Mouse (Mus musculus): Measurements from ENCODE around the gene Mex3d.
"Not testable (repeated sequence)": the region's sequence is repeated elsewhere in the genome, so short reads cannot be mapped to it uniquely, and the experiment has no call there.

Gene Mex3d

DNA sequence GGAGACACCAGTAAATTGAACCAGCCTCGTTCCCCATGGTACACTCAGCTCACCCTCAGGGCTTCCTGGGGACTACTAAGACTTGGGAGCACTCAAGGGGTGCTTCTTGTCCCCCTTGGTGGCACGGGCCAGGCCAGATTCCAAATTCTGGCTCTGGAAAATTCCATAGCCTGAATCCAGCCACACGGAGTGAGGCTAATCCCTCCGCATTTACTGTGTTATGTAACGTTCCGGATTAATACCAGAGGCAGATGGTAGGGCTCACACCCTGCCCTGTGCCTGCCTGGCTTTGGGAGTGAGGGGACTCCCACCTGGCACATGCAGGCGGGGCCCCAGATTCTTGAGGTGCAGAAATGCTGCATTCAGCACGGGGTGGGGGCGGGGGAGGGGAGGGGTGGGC, 32.0 kb downstream of the Mex3d start:
- peak; percentile 76 to 77 for DNase-seq

DNA sequence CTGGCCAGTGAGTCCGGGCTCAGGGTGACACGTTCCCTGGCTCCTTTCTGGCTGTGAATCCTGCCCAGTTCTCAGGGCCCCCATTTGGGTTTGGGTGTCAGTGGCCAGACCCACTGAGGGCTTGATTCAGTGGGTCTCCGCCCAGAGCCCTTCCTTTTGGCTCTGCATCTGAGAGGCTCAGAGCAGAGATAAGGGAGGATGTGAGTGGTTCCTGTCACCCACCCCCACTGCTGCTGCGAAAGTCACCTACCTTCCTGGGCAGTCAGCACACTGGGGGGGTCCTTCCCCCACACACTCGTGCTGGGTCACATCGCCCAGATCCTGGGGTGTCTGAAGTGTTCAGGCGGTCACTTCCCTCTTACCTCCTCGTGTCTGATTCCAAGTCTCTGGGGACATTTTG, 34.7 kb downstream of the Mex3d start:
- no peak for DNase-seq

DNA sequence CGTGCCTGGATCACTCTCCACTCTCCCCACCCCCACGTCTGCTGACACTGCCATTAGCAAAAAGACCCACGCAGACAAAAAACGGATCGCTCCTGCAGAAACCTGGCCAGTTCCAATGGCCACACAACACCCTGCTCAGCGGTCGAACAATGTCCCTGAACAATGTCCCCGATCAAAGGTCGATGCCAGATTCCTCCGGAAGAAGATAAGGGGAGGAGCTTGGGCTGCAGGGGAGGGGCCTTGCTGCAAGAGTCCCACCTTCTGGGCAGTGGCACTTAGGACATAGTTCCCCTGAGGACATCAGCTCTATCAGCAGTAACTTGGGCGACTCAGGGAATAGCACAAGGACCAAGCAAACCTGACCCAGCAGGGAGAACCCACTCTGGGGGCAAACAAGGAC, 35.6 kb downstream of the Mex3d start:
- no peak for DNase-seq

DNA sequence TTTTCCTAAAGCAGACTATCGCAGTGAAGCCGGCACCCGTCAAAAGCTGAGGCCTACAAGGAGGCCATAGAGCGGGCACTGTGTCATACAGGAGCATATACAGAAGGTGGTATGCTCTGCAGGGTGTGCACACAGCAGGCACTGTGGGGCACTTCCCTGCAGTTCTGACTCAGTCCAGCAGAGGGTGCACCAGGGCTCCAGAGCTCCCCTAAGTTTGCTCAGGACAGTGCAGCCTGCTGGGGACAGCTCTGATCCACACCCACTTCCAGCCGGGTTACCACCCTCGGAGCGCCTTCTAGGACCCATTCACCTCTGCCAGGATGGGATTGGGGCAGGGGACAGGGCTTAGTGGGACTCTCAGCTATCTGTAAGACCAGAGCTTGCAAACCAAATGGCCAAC, 37.2 kb downstream of the Mex3d start:
- peak; percentile 86 to 92 for DNase-seq

DNA sequence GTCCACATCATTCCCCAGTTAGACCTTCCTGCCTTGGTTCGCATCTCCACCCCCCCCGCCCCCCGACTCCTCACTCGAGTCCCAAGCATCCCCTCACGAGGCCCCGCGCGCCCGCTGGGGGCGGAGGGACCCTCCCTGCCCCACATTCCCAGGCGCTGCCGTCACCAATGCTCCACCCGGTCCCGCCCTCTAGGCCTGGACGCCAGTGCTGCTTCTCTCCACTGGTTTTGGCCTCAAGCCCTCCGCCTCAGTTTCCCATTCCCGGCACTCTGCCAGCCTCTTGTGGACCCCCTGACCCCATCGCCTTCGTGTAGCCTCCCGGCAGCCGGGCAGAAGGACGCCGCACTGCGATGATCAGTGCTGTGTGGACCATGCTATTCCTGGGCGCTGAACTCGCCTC, 38.5 kb downstream of the Mex3d start:
- no peak for DNase-seq

GRCm38 (mm10) chr10:80348244-80348781, 39.1 kb downstream of the Mex3d start, which contains the start of gene Adamtsl5:
Gene Adamtsl5, minus strand, starts transcription at chr10:80348412.
- DNase-seq: peak; percentile 41 to 71

DNA sequence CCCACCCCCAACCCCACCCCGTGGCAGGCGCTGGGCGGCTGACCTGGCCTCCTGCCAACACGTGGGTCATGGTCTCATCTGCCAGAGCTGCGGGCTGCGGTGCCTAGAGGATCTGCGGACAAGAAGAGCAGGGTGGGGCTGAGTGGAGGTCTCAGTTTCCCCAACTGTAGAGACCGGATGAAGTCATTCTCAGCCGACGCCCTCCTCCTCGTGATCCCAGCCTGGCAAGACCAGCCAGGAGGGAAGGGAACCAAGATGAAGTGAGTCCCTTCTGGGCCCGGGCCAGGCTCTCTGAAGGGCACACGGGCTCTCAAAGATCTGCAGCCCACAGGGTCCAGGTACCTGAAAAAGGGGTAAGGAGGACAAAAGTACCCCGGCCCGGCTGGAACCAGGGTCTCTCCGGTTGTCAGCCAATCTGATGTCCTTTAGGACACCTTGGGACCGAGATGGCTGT, 39.9 kb downstream of the Mex3d start:
- no peak for DNase-seq

DNA sequence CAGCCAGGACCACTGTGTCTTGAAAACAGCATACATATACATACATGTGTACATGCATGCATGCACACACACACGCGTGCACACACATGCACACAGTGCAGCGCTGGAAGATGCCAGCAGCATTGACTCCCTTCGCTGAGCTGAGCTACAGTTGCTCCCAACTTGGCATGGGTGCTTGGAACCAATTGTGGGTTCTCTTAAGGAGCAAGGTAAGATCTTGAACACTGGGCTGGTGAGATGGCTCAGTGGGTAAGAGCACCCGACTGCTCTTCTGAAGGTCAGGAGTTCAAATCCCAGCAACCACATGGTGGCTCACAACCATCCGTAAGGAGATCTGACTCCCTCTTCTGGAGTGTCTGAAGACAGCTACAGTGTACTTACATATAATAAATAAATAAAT, 41.5 kb downstream of the Mex3d start:
- not testable (repeated sequence) for DNase-seq

DNA sequence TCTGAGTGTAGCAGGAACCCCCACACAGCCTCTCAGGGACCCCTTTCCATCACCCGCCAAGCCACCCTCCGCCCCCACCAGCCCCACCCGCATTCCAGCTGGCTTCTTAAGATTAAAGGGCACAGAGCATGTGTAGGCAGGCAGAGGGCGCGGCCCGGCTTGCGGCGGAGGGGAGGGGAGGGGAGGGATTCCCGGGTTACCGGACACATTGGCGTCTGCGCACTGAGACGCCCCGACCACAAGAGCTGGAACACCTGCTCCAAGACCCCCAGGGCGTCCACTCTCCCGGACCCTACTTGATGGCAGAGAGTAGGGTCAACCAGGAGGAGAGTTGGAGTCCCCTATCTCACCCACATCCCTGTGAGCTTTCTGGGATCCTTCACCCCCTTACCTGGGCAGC, 42.3 kb downstream of the Mex3d start:
- no peak for DNase-seq

DNA sequence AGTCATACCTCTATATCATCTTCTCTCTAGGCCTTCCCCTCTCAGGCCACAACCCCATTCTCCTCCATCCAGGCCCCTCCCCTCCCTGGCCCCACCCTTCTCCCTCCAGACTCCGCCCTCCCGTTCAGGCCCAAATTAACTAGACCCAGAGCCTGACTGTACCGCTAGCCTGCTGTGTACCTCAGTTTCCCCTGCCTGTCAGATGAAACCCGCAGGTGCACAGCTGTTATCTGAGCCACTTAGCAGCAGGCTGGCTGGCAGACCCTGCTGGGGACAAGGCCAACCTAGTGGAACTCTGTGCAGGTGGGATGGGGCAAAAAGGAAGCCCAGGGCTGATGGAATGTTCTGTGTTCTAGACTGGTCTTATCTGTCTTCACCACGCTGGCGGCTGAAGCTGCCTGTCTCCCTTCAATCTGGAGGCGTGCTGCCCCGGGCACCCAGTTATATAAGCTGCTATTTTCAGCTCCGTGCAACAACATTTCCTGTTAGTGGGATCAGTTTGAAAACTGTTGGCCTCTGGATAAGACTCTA, 43.3 kb downstream of the Mex3d start:
- DNase-seq: no peak

- DNase-seq: no peak
Observed at GRCm38 (mm10) chr10:80343425-80343895, 44.0 kb downstream of the Mex3d start.

- peak in 1 of 2 experiments; percentile 16 for DNase-seq
Observed at GRCm38 (mm10) chr10:80342749-80343424, 44.6 kb downstream of the Mex3d start.

- no peak for DNase-seq
Observed at GRCm38 (mm10) chr10:80342305-80342748, 45.1 kb downstream of the Mex3d start.

DNA sequence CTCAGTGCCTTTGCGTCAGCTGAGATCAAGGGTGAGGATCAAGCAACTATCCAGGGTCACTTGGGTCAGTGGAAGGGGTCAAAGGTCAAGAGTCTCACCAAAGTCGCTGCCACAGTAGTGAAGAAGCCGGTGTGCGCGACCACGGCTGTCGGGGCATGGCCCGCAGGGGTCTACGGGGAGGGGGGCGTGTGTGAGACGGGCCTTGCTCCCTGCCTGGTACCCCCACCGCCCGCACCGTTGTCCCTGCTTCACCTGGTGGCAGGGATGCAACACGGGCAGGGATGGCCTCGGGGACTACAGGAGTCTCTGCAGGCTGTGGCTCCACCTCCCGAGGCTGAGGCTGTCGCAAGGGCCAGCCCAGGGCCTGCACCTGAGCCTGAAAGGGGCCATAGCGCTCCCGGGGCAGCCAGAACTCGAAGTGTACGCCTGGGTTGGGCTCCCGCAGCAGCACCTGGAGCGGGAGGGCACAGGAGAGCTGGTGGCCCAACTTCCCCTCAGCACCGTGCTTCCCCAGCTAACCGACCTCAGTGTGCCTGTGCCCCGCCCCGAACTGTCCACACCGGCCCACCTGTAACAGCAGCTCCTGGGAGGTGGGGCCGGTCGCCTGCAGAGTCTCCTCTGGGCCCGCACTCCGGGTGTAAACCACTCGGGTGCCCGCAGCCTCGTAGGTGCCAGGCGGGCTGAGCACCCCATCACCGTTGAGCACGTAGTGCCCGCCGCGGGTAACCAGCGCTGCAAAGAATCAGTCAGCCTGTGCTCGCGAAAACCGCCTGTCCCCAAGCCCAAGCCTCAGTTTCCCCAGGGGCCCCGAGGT, 45.8 kb downstream of the Mex3d start:
- no peak for DNase-seq

- DNase-seq: no peak
Observed at GRCm38 (mm10) chr10:80341026-80341425, 46.4 kb downstream of the Mex3d start.

DNA sequence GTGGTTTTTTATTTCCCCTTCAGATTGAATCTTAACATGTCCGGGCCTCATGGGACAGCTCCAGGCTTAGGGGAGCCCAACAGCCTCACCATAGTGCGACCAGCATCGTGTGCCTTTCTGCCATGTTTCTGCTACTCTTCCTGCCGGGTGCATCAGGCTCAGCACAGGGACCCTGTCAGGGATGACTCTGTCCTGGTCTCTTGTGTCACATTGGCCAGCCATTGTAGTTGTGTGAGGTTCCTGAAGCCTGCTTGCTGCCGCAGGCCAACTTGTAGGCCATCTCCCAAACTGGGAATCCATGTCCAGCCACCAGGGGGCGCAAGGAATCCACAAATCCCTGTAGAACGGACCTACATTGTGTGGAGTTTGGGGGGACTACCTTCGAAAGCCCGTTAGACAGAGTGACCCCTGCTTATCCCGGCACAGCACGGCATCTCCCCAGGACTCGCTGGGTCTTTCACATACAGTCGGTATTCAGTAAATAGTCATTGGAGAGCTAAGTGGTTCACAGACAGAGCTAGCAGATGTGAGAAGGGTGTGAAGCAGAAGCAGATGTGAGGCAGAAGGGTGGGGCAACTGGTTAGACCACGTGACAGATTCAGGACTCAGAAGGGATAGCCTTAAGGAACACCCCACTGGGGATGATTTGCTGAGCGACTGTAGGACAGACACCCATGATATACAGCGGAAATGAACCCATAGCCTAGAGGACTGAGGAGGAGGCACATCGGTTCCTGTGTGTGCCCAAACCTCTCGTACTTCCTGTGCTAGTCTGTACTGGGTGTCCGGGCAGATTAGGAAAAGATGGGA, 47.3 kb downstream of the Mex3d start:
- DNase-seq: peak; percentile 82 to 89

DNA sequence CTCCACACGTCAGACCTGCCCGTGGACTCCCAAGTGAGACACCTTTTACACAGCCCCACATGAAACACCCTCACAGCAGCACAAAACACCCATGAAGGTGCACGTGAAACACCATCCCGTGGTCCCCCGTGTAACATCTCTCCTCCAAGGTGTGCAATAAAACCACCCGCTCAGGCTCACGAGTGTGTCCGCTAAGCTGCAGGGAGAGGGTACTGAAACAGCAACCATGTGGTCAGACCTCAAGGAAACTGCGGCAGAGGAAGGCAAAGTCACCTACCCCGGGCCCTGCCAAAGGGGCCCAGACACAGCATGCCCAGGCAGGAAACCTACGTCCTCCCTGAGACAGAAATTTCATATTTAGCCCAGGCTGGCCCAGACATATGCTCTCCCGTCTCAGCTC, 51.2 kb downstream of the Mex3d start:
- DNase-seq: no peak

- peak; percentile 63 to 71 for DNase-seq
Observed at GRCm38 (mm10) chr10:80332525-80332989, 54.9 kb downstream of the Mex3d start.

- no peak for DNase-seq
Observed at GRCm38 (mm10) chr10:80331636-80332524, 55.6 kb downstream of the Mex3d start.

DNA sequence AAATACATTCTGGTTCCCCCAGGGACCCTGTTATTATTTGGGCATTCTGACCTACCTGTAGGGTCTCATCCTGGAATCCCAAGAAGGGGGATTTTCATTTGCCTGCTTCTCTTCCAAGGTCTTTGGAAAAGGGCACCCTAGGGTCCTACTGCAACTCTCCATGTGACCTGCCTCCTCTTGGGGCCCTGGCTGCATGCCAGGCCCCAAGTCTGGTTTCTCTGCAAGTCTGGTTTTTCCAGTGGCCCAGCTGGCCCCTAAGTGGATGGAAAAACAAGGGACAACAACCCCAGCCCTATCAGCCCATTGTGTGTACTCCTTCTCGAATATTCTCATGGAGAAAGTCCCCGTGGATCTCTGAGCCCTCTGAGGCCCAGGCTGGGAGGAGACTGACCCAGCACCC, 56.6 kb downstream of the Mex3d start:
- no peak for DNase-seq
